Mouse (Mus musculus) cerebellum, adult 11-12 months (tissue): Measurements from ENCODE around the gene Tanc2.
A peak's percentile ranks its signal among the peaks of the same experiment; 100 is the strongest.

Source experiments
- DNase-seq: peaks from one replicate; pipeline ENCODE4 v3.0.0; 2022

The Tanc2 gene

GRCm38 (mm10) chr11:105837962-105838361 lies 248.2 kb downstream of the Tanc2 start:
- no peak for DNase-seq

- DNase-seq = no peak
Measured at GRCm38 (mm10) chr11:105845901-105846300, 256.1 kb downstream of the Tanc2 start.

- no peak for DNase-seq
Measured at GRCm38 (mm10) chr11:105855504-105855903, 265.7 kb downstream of the Tanc2 start.

GRCm38 (mm10) chr11:105858063-105858462 lies 268.3 kb downstream of the Tanc2 start:
- DNase-seq = no peak

GRCm38 (mm10) chr11:105885558-105885957 lies 295.8 kb downstream of the Tanc2 start:
- DNase-seq = no peak

GRCm38 (mm10) chr11:105887281-105887680 lies 297.5 kb downstream of the Tanc2 start:
- DNase-seq = no peak

GRCm38 (mm10) chr11:105899151-105899550 lies 309.4 kb downstream of the Tanc2 start:
- no peak for DNase-seq

GRCm38 (mm10) chr11:105901501-105901900 lies 311.7 kb downstream of the Tanc2 start:
- no peak for DNase-seq

GRCm38 (mm10) chr11:105902956-105903355 lies 313.2 kb downstream of the Tanc2 start:
- no peak for DNase-seq

- DNase-seq = no peak
Measured at GRCm38 (mm10) chr11:105905529-105906213, 315.9 kb downstream of the Tanc2 start.

- DNase-seq = no peak
Measured at GRCm38 (mm10) chr11:105907381-105907780, 317.6 kb downstream of the Tanc2 start.

- DNase-seq = no peak
Measured at GRCm38 (mm10) chr11:105908926-105909325, 319.1 kb downstream of the Tanc2 start.

- DNase-seq = no peak
Measured at GRCm38 (mm10) chr11:105909617-105910016, 319.8 kb downstream of the Tanc2 start.

GRCm38 (mm10) chr11:105911149-105911548 lies 321.4 kb downstream of the Tanc2 start:
- DNase-seq = no peak

- peak; percentile 52 for DNase-seq
Measured at GRCm38 (mm10) chr11:105911592-105912375, 322.0 kb downstream of the Tanc2 start.

GRCm38 (mm10) chr11:105913580-105913979 lies 323.8 kb downstream of the Tanc2 start:
- DNase-seq = no peak

GRCm38 (mm10) chr11:105920098-105920785 lies 330.5 kb downstream of the Tanc2 start:
- no peak for DNase-seq

GRCm38 (mm10) chr11:105920836-105921235 lies 331.1 kb downstream of the Tanc2 start:
- no peak for DNase-seq

GRCm38 (mm10) chr11:105921275-105921674 lies 331.5 kb downstream of the Tanc2 start:
- no peak for DNase-seq

- DNase-seq = no peak
Measured at GRCm38 (mm10) chr11:105922769-105923663, 333.2 kb downstream of the Tanc2 start.

- peak; percentile 54 for DNase-seq
Measured at GRCm38 (mm10) chr11:105927065-105928030, 337.6 kb downstream of the Tanc2 start.
